Mouse (Mus musculus) kidney, adult 11 months (tissue): ENCODE results near the gene Ptpn12.

Source experiments
- DNase-seq: peaks from one replicate; pipeline ENCODE4 v3.0.0; 2022

Gene Ptpn12

GRCm38 (mm10) chr5:21055820-21056531 is at the start of gene Ptpn12:
Gene Ptpn12 (minus strand): TSS chr5:21055911.
- DNase-seq: peak; percentile 98

- no peak for DNase-seq
Measured at GRCm38 (mm10) chr5:21091179-21091578, 35.5 kb upstream of the Ptpn12 start.

GRCm38 (mm10) chr5:21057217-21057616 is 1.5 kb upstream of the Ptpn12 start:
- DNase-seq: no peak

DNA sequence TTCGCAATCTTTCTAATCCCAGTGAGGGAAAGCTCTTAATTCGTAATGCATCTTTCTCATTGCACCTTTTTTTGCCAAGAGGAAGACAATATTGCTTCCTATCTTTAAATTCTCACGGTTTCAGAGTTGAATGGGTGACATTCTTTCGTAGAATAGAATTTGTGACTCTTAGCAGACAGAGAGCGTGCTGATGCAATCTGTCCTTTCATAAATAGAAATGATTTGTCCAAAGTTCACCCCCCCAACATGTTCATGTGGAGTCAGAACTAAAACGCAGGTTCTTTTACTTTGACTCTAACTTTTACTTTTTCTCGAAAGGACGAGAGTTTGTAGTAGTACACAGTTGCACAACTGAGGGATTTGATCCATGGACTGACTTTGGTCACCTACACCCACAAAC is 884 bp upstream of the Ptpn12 start:
- no peak for DNase-seq

- DNase-seq: peak; percentile 44
Measured at GRCm38 (mm10) chr5:21055071-21055819, 466 bp downstream of the Ptpn12 start.

GRCm38 (mm10) chr5:21054472-21055070 is 1.1 kb downstream of the Ptpn12 start:
- peak; percentile 77 for DNase-seq

GRCm38 (mm10) chr5:21053571-21054307 is 2.0 kb downstream of the Ptpn12 start:
- no peak for DNase-seq

GRCm38 (mm10) chr5:21052521-21052920 is 3.2 kb downstream of the Ptpn12 start:
- no peak for DNase-seq

- no peak for DNase-seq
Measured at GRCm38 (mm10) chr5:21050770-21051122, 5.0 kb downstream of the Ptpn12 start.

- DNase-seq: no peak
Measured at GRCm38 (mm10) chr5:21050061-21050769, 5.5 kb downstream of the Ptpn12 start.

- DNase-seq: no peak
Measured at GRCm38 (mm10) chr5:21049006-21049405, 6.7 kb downstream of the Ptpn12 start.

DNA sequence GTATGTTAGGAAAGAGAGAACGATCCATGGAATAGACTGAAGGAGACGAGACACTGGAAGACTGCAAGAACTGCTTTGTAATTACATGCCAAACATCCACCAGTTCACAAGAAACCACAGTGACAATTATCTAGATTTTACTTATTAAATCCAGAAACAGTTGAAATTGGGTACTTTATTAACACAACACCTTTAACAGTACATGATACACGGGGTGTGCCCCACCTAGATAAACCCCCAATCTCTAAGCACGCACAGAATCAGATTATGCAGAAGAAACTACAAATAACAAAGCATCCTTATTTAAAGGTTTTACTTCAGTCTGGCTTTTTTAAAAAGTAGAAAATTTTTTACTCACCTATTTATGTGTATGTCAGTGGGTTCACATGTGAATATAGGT is 8.6 kb downstream of the Ptpn12 start:
- no peak for DNase-seq

DNA sequence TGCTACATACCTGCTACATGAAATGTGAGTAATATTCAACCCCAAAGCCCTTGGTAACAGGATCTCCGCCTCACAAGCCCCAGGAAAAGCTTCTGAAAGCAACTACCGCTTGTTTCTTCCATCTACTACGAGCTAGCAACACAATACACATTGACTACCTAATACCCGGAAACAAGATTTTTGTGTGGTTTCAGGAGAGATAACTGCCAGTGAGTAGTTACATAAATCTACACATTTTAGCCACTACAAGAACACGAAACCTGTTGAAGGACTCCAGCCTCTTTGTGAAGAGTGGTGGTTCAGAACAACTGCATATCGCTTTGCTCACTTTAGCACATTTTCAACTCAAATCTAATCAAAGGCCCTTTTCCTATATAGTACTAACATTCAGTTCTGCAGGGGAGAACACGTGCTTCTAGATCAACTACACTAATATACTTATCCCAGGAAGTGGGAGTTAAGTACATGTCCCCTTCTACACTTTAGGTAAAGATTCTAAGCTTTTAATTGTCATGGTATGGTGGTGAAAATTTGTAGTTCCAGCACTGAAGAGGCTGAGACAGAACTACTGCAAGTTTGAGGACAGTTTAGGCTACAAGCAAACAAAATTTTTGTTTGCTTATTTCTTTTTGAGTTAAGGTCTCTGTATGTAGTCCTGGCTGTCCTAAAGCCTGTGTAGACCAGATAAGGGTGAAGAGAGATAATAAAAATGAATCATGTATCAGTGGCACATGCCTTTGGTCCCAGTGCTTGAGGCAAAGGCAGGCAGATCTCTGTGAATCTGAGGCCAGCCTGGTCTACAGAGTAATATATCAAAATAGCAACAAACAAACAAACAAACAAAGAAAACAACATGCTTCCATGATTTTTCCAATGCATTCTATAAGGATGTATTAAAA is 9.3 kb downstream of the Ptpn12 start:
- no peak for DNase-seq

- DNase-seq: no peak
Measured at GRCm38 (mm10) chr5:21045462-21045861, 10.2 kb downstream of the Ptpn12 start.

DNA sequence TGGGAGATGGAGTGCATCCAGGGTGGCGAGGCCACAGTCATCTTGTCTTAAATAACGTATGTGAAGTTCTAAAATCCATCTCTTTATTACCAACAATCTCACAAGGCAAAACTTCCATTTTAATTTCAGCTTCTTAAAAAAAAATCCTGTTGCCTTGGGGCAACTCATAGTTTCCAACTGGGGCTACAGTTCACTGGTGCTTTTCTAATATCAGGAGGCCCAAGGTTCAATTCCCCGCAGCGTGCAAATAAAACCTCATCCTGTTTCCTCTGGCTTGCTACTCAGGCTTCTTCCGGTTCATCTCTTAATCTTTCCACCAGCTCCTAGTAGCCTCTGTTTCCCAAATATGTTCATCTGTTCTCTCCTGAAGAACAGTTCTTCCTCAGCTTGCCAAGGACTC is 17.6 kb downstream of the Ptpn12 start:
- DNase-seq: no peak

DNA sequence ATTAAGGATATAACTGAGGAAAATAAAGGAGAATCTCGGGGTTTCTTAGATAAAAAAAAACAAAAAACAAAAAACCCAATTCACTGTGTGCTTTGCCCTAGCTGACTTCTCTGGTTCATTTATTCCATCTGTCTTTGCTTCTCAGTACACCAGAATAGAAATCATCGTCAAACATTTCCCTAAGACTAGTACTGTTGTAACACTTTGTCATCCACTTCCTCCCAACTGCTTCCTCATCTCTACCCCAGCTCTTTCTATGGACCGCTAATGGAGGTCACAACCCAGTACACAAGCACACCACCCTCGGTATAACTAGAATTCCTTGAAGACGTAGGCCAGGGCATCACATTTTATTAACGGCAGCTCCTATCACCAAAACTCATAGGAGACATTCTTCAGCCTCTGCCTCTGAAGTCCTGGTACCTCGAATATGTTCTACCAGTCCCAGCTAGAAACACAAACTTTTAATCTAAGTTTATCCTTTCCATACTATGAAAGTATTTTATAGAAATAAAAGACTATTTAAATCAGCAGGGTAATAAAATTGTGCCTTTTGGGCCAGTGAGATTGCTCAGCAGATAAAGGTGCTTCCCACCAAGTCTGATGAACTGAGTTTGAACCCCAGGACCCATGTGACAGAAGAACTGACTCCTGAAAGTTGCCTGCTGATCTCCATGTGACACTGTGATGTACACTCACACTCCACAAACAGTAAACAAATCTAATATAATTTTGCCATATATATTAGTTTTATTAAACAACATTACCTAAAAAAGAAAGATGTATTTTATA is 19.8 kb downstream of the Ptpn12 start:
- DNase-seq: no peak

DNA sequence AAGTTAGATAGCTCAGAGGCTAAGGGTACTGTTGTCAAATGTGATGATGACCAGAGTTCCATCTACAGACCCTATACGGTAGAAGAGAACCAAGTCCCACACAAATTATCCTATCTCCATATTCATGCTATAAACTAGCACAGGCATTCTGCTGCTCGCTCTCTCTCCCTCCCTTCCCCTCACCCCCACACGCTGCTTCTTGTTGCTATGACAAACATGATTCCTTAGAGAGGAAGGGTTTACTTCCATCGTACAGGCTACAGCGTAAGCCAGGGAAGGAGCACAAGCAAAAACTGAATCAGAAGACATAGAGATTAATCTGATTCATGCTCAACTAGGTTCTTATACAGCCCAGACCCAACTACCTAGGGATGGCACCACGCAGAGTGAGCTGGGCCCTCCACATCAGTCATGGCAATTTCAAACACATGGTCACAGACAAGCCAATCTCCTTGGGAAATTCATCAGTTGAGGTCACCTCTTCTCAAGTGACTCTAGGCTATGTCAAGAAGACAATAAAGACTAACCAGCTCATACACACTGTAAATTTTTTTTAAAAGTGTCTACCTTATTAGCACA is 21.2 kb downstream of the Ptpn12 start:
- no peak for DNase-seq

GRCm38 (mm10) chr5:21033382-21034056 is 22.2 kb downstream of the Ptpn12 start:
- peak; percentile 22 for DNase-seq

DNA sequence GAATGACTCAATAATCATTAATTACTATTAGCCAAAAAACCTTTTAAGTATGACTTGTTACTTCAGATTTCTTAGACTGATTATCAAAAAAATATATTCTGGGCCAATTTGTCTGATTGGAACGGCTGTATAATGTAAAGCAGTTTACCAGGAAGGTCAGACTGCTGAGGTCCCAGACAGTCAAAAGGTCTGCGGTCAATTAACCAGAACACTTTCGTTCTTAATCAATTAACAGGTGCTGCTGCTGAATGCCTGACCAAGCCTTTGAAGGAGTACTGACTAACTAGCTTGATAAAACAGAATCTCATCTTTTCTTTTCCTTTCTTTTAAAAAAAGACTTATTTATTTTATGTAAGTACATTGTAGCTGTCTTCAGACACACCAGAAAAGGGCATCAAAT is 23.1 kb downstream of the Ptpn12 start:
- DNase-seq: no peak

- DNase-seq: no peak
Measured at GRCm38 (mm10) chr5:21030226-21030625, 25.5 kb downstream of the Ptpn12 start.
